Mouse (Mus musculus) limb, embryonic 14.5 days (tissue): Measurements from ENCODE around the gene Lrrc8c. TPM values are rescaled to one million over a fixed set of nuclear protein-coding genes. Genes with fewer than 3 reads are reported as not detected.

ENCODE experiments used
- ATAC-seq: fragments of 200-750 bp; cut with Nextera tagmentation; 2 replicates; pipeline ENCODE4 v1.8.0; 2017; ENCODE audit warnings: low read depth, moderate number of reproducible peaks, moderate TSS enrichment; ENCODE audit not compliant: low FRiP score
- DNase-seq: peaks from one replicate; pipeline ENCODE4 v3.0.0-alpha.2; 2015; ENCODE audit warnings: low spot score
- H3K27ac ChIP-seq: fragments of 300-500 bp; sonication (generic); replicated peaks from 2 replicates; pipeline ENCODE4 v1.5.1; 2014; ENCODE audit warnings: low read depth, mild to moderate bottlenecking, low read length, moderate library complexity, mixed read lengths
- H3K27me3 ChIP-seq: fragments of 300-500 bp; sonication (generic); 2 replicates; pipeline ENCODE4 v1.6.1; 2014; ENCODE audit warnings: low read length, mixed read lengths; ENCODE audit not compliant: control insufficient read depth, insufficient read depth
- H3K36me3 ChIP-seq: fragments of 300-500 bp; sonication (generic); 2 replicates; pipeline ENCODE4 v1.6.1; 2014; ENCODE audit warnings: mild to moderate bottlenecking, low read length, moderate library complexity, mixed read lengths; ENCODE audit not compliant: control insufficient read depth, insufficient read depth
- H3K4me1 ChIP-seq: fragments of 300-500 bp; sonication (generic); 2 replicates; pipeline ENCODE4 v1.6.1; 2014; ENCODE audit warnings: antibody characterized with exemption, low read length, mixed read lengths; ENCODE audit not compliant: control insufficient read depth, insufficient read depth
- H3K4me2 ChIP-seq: fragments of 300-500 bp; sonication (generic); replicated peaks from 2 replicates; pipeline ENCODE4 v1.6.1; 2014; ENCODE audit warnings: low read depth, mild to moderate bottlenecking, low read length, moderate library complexity; ENCODE audit not compliant: severe bottlenecking
- H3K4me3 ChIP-seq: fragments of 300-500 bp; sonication (generic); replicated peaks from 2 replicates; pipeline ENCODE4 v1.5.1; 2014; ENCODE audit warnings: low read length
- H3K9ac ChIP-seq: fragments of 300-500 bp; sonication (generic); 2 replicates; pipeline ENCODE4 v1.6.1; 2014; ENCODE audit warnings: mild to moderate bottlenecking, low read depth, low read length, moderate library complexity; ENCODE audit not compliant: severe bottlenecking
- H3K9me3 ChIP-seq: fragments of 300-500 bp; sonication (generic); 2 replicates; pipeline ENCODE4 v1.6.1; 2016; ENCODE audit warnings: low read length; ENCODE audit not compliant: control insufficient read depth
- POLR2A ChIP-seq: fragments of 200-500 bp; IDR thresholded peaks from 2 replicates; pipeline ENCODE4 v1.8.0; 2012; ENCODE audit warnings: inconsistent platforms, mild to moderate bottlenecking, moderate library complexity, borderline replicate concordance; ENCODE audit not compliant: insufficient read depth, insufficient read length; ENCODE audit errors: extremely low read depth
- WGBS: fragments of 180-500 bp; shearing (Covaris S2); extraction: QIAGEN DNeasy Blood & Tissue Kit; methylation state at CpG from one replicate; pipeline ENCODE4 v1.1.7; 2014; 5-methylcytosine and 5-hydroxymethylcytosine counted together
- polyA plus RNA-seq, 2 experiments: library from polyadenylated mRNA; depleted of rRNA in 1 of 2; stranded (reverse) in 1 of 2; unstranded in 1 of 2; fragments of >200 nt; fragmentation: Nextera tagmentation in 1 of 2; extraction: Ambion mirVana in 1 of 2; gene quantifications; 2 replicates each; pipeline versions ENCODE4 v1.2.1 to v1.2.3; 2012 to 2014

Lrrc8c gene
- polyA plus RNA-seq, 2 experiments = 13.0 to 19.7 TPM

DNA sequence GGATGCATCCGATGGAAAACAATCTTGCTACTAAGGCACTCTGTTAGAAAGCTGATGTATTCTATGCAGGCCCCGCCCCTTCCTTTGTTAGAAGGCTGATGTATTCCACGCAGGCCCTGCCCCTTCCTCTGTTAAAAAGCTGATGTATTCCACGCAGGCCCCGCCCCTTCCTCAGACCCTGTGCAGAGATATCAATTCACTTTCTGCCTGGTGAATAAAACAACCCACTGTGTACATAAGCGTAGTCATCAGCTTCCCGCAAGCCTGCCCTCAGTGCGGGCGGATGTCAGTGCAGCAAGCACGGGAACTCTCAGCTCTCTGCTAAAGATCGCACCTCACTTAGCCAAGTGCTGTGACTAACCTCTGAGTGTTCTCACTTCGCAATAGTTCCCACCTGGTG lies 90.5 kb downstream of the Lrrc8c start:
- DNase-seq = no peak
- Histone ChIP-seq H3K9ac (no peak overlapping the region), H3K9me3 (no peaks in the 10 kb centered on the region), H3K4me1 (no peaks in the 10 kb centered on the region), H3K27me3 (no peaks in the 10 kb centered on the region), H3K36me3 (peaks cover 28% of the 10 kb centered on the region), H3K4me2 (no peak overlapping the region), H3K4me3 (no peak overlapping the region), H3K27ac (no peak overlapping the region)
- WGBS = 71% methylated on average over 12 of the region's 12 CpGs
- no peak for TF ChIP-seq POLR2A
- no peak for ATAC-seq

DNA sequence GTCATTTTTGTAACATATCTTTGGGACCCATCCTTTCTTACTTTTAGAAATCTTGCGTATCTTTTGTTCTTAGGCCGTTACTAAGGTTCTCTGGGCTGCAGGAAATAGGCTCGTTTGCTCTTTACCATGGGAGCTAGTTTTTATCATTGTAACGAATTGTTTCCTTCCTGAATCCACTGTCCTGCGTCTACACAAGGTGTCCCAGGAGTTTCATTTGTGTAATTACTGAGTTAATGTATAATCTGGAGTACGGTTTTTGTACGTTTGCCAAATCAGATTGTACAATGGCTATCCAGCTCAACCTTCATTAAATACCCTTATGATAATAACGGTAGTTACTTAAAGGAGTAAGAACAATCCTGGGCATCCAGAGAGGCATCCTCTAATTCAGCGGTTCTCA lies 93.8 kb downstream of the Lrrc8c start:
- DNase-seq (no peak), ATAC-seq (no peak)
- Histone ChIP-seq H3K27me3 (no peaks in the 10 kb centered on the region), H3K4me3 (no peak overlapping the region), H3K4me2 (no peak overlapping the region), H3K36me3 (peaks cover 11% of the 10 kb centered on the region), H3K4me1 (no peaks in the 10 kb centered on the region), H3K27ac (no peak overlapping the region), H3K9me3 (no peaks in the 10 kb centered on the region), H3K9ac (no peak overlapping the region)
- WGBS = 71% methylated on average over 9 of the region's 9 CpGs
- no peak for TF ChIP-seq POLR2A

- Histone ChIP-seq H3K27ac (no peak overlapping the region), H3K9ac (no peak overlapping the region), H3K9me3 (no peaks in the 10 kb centered on the region), H3K4me3 (no peak overlapping the region), H3K4me2 (no peak overlapping the region), H3K27me3 (no peaks in the 10 kb centered on the region), H3K4me1 (no peaks in the 10 kb centered on the region), H3K36me3 (0 out of 2 replicates have a peak, but pooled peaks cover 4% of the 10 kb centered on the region)
- ATAC-seq (no peak), DNase-seq (no peak)
- 64% methylated on average over 5 of the region's 5 CpGs for WGBS
- TF ChIP-seq POLR2A = no peak
Measured at GRCm38 (mm10) chr5:105614000-105614399, 94.8 kb downstream of the Lrrc8c start.

DNA sequence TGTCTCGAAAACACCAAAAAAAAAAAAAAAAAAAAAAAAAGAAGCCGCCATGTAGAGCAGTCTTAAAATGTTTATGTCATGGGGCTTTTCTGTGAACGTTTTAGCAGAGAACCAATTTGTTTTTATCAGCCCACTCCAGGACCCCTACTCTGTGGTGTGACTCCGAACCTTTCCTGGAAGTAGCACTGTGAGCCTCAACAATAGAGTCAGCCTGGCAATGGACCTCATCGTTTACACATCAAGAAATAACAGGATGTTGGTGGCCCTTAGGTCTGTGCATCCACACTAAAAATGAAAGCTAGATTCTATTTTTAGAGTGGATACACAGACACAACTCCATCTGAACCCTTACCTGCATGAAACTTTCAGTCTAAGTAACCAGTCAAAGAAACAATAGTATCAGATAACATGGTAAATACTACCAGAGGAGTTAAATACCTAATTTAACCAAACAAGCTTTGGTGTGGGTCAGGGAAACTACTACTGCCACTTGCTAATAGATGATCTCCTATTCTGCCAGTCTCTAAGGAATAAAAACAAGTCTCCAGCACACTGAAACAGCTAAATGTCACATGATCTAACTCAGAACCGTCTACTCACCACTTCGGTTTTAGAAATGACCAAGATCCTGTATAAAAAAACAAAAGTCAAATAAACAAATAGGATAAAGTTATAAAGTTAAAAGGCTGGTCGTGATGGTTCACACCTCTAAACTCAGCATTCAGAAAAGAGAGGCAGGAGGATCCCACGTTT lies 95.7 kb downstream of the Lrrc8c start:
- DNase-seq (no peak), ATAC-seq (no peak)
- Histone ChIP-seq H3K36me3 (no peaks in the 10 kb centered on the region), H3K27me3 (no peaks in the 10 kb centered on the region), H3K4me1 (no peaks in the 10 kb centered on the region), H3K4me3 (no peak overlapping the region), H3K9me3 (no peaks in the 10 kb centered on the region), H3K4me2 (no peak overlapping the region), H3K9ac (no peak overlapping the region), H3K27ac (no peak overlapping the region)
- TF ChIP-seq POLR2A = no peak
- 57% methylated on average over 9 of the region's 9 CpGs for WGBS

- Histone ChIP-seq H3K9me3 (no peaks in the 10 kb centered on the region), H3K9ac (no peak overlapping the region), H3K27ac (no peak overlapping the region), H3K27me3 (no peaks in the 10 kb centered on the region), H3K4me1 (no peaks in the 10 kb centered on the region), H3K36me3 (no peaks in the 10 kb centered on the region), H3K4me2 (no peak overlapping the region), H3K4me3 (no peak overlapping the region)
- no peak for ATAC-seq
- WGBS = 67% methylated on average over 7 of the region's 7 CpGs
- TF ChIP-seq POLR2A = no peak
- no peak for DNase-seq
Measured at GRCm38 (mm10) chr5:105615871-105616454, 96.8 kb downstream of the Lrrc8c start.
